Mouse (Mus musculus): ENCODE data around the gene Racgap1. TPM values are rescaled to one million over a fixed set of nuclear protein-coding genes. Genes with fewer than 3 reads are reported as not detected.

The Racgap1 gene
- polyA plus RNA-seq, 1 experiment from 2014 or later = 108 TPM

GRCm38 (mm10) chr15:99596056-99596687, 55.3 kb downstream of the Racgap1 start:
- no peak overlapping the region for H3K4me2 ChIP-seq (ENCODE audit: low read depth, severe bottlenecking)
- no peaks in the 10 kb centered on the region; the same call in 1 of the 2 replicates for H3K9me3 ChIP-seq (ENCODE audit: control insufficient read depth, low read length)
- ATAC-seq (ENCODE audit: insufficient number of reproducible peaks, low FRiP score, low TSS enrichment, low read depth) (peak; percentile 80), DNase-seq (ENCODE audit: low spot score) (peak; percentile 93)
- H3K4me1 ChIP-seq (ENCODE audit: control insufficient read depth, insufficient read depth, low read length) = no peaks in the 10 kb centered on the region
- no peaks in the 10 kb centered on the region for H3K36me3 ChIP-seq (ENCODE audit: control insufficient read depth, insufficient read depth, low read length)
- H3K27ac ChIP-seq (replicated peaks; ENCODE audit: low read depth, low read length) = no peak overlapping the region
- H3K27me3 ChIP-seq (ENCODE audit: control insufficient read depth, insufficient read depth, low read length) = peaks cover 45% of the 10 kb centered on the region
- WGBS = under 1% methylated on average over 7 of the region's 7 CpGs
- H3K4me3 ChIP-seq (ENCODE audit: low read depth, low read length) = no peak overlapping the region
- H3K9ac ChIP-seq (ENCODE audit: low read length) = no peak overlapping the region

GRCm38 (mm10) chr15:99594951-99595350, 56.5 kb downstream of the Racgap1 start:
- Histone ChIP-seq H3K4me2 (ENCODE audit: low read depth, severe bottlenecking) (no peak overlapping the region), H3K4me3 (ENCODE audit: low read depth, low read length) (no peak overlapping the region), H3K27ac (replicated peaks; ENCODE audit: low read depth, low read length) (no peak overlapping the region), H3K27me3 (ENCODE audit: control insufficient read depth, insufficient read depth, low read length) (peaks cover 51% of the 10 kb centered on the region), H3K9ac (ENCODE audit: low read length) (no peak overlapping the region), H3K4me1 (ENCODE audit: control insufficient read depth, insufficient read depth, low read length) (0 out of 2 replicates have a peak, but pooled peaks cover 5% of the 10 kb centered on the region), H3K9me3 (ENCODE audit: control insufficient read depth, low read length) (no peaks in the 10 kb centered on the region; the same call in 1 of the 2 replicates), H3K36me3 (ENCODE audit: control insufficient read depth, insufficient read depth, low read length) (no peaks in the 10 kb centered on the region)
- ATAC-seq (ENCODE audit: insufficient number of reproducible peaks, low FRiP score, low TSS enrichment, low read depth) (no peak), DNase-seq (ENCODE audit: low spot score) (no peak)
- 84% methylated on average over 10 of the region's 10 CpGs for WGBS

GRCm38 (mm10) chr15:99592877-99593276, 58.6 kb downstream of the Racgap1 start:
- WGBS = 80% methylated on average over 5 of the region's 5 CpGs

GRCm38 (mm10) chr15:99592177-99592576, 59.3 kb downstream of the Racgap1 start:
- Histone ChIP-seq H3K9me3 (ENCODE audit: control insufficient read depth, low read length) (no peaks in the 10 kb centered on the region; the same call in 1 of the 2 replicates), H3K27me3 (ENCODE audit: control insufficient read depth, insufficient read depth, low read length) (peaks cover 76% of the 10 kb centered on the region), H3K4me3 (ENCODE audit: low read depth, low read length) (no peak overlapping the region), H3K36me3 (ENCODE audit: control insufficient read depth, insufficient read depth, low read length) (no peaks in the 10 kb centered on the region), H3K9ac (ENCODE audit: low read length) (no peak overlapping the region), H3K27ac (replicated peaks; ENCODE audit: low read depth, low read length) (no peak overlapping the region), H3K4me2 (ENCODE audit: low read depth, severe bottlenecking) (no peak overlapping the region), H3K4me1 (ENCODE audit: control insufficient read depth, insufficient read depth, low read length) (0 out of 2 replicates have a peak, but pooled peaks cover 7% of the 10 kb centered on the region)
- no peak for ATAC-seq (ENCODE audit: insufficient number of reproducible peaks, low FRiP score, low TSS enrichment, low read depth)
- no peak for DNase-seq (ENCODE audit: low spot score)
- WGBS = 85% methylated on average over 8 of the region's 8 CpGs

More at GRCm38 (mm10) chr15:99592877-99593276, 58.6 kb downstream of the Racgap1 start:
- Histone ChIP-seq H3K27me3 (ENCODE audit: control insufficient read depth, insufficient read depth, low read length) (peaks cover 71% of the 10 kb centered on the region), H3K36me3 (ENCODE audit: control insufficient read depth, insufficient read depth, low read length) (no peaks in the 10 kb centered on the region), H3K4me2 (ENCODE audit: low read depth, severe bottlenecking) (no peak overlapping the region), H3K9ac (ENCODE audit: low read length) (no peak overlapping the region), H3K27ac (replicated peaks; ENCODE audit: low read depth, low read length) (no peak overlapping the region), H3K4me3 (ENCODE audit: low read depth, low read length) (no peak overlapping the region), H3K4me1 (ENCODE audit: control insufficient read depth, insufficient read depth, low read length) (0 out of 2 replicates have a peak, but pooled peaks cover 7% of the 10 kb centered on the region), H3K9me3 (ENCODE audit: control insufficient read depth, low read length) (no peaks in the 10 kb centered on the region; the same call in 1 of the 2 replicates)
- DNase-seq (ENCODE audit: low spot score) (no peak), ATAC-seq (ENCODE audit: insufficient number of reproducible peaks, low FRiP score, low TSS enrichment, low read depth) (no peak)

GRCm38 (mm10) chr15:99590429-99591084, 60.9 kb downstream of the Racgap1 start, which contains the start of gene Aqp5:
Gene Aqp5, plus strand, starts transcription at chr15:99590782.
- Histone ChIP-seq H3K36me3 (ENCODE audit: control insufficient read depth, insufficient read depth, low read length) (no peaks in the 10 kb centered on the region), H3K4me3 (ENCODE audit: low read depth, low read length) (peak within 1 kb of the TSS; percentile 32), H3K9me3 (ENCODE audit: control insufficient read depth, low read length) (no peaks in the 10 kb centered on the region), H3K27ac (replicated peaks; ENCODE audit: low read depth, low read length) (no peak within 1 kb of the TSS), H3K27me3 (ENCODE audit: control insufficient read depth, insufficient read depth, low read length) (peaks cover 93% of the 10 kb centered on the region), H3K9ac (ENCODE audit: low read length) (no peak within 1 kb of the TSS), H3K4me1 (ENCODE audit: control insufficient read depth, insufficient read depth, low read length) (0 out of 2 replicates have a peak, but pooled peaks cover 7% of the 10 kb centered on the region), H3K4me2 (ENCODE audit: low read depth, severe bottlenecking) (peak within 1 kb of the TSS; percentile 55)
- 1% methylated on average over 58 of the region's 83 CpGs for WGBS
- DNase-seq (ENCODE audit: low spot score) = peak; percentile 49
- no peak for ATAC-seq (ENCODE audit: insufficient number of reproducible peaks, low FRiP score, low TSS enrichment, low read depth)

GRCm38 (mm10) chr15:99589704-99590103, 61.8 kb downstream of the Racgap1 start:
- 22% methylated on average over 7 of the region's 7 CpGs for WGBS
- DNase-seq (ENCODE audit: low spot score) = no peak

GRCm38 (mm10) chr15:99589237-99589636, 62.2 kb downstream of the Racgap1 start:
- H3K27ac ChIP-seq (replicated peaks; ENCODE audit: low read depth, low read length) = no peak overlapping the region
- WGBS = 9% methylated on average over 9 of the region's 9 CpGs
- no peak for DNase-seq (ENCODE audit: low spot score)

More at GRCm38 (mm10) chr15:99589704-99590103, 61.8 kb downstream of the Racgap1 start:
- Histone ChIP-seq H3K27ac (replicated peaks; ENCODE audit: low read depth, low read length) (no peak overlapping the region), H3K27me3 (ENCODE audit: control insufficient read depth, insufficient read depth, low read length) (peaks cover 97% of the 10 kb centered on the region), H3K36me3 (ENCODE audit: control insufficient read depth, insufficient read depth, low read length) (no peaks in the 10 kb centered on the region), H3K9ac (ENCODE audit: low read length) (no peak overlapping the region), H3K4me3 (ENCODE audit: low read depth, low read length) (no peak overlapping the region), H3K4me1 (ENCODE audit: control insufficient read depth, insufficient read depth, low read length) (peaks cover 7% of the 10 kb centered on the region; the same call in 1 of the 2 replicates), H3K4me2 (ENCODE audit: low read depth, severe bottlenecking) (no peak overlapping the region), H3K9me3 (ENCODE audit: control insufficient read depth, low read length) (no peaks in the 10 kb centered on the region)
- ATAC-seq (ENCODE audit: insufficient number of reproducible peaks, low FRiP score, low TSS enrichment, low read depth) = no peak

GRCm38 (mm10) chr15:99586525-99586924, 64.9 kb downstream of the Racgap1 start:
- Histone ChIP-seq H3K36me3 (ENCODE audit: control insufficient read depth, insufficient read depth, low read length) (no peaks in the 10 kb centered on the region), H3K27ac (replicated peaks; ENCODE audit: low read depth, low read length) (no peak overlapping the region), H3K9ac (ENCODE audit: low read length) (no peak overlapping the region), H3K27me3 (ENCODE audit: control insufficient read depth, insufficient read depth, low read length) (peaks cover 95% of the 10 kb centered on the region), H3K4me1 (ENCODE audit: control insufficient read depth, insufficient read depth, low read length) (peaks cover 17% of the 10 kb centered on the region), H3K4me3 (ENCODE audit: low read depth, low read length) (no peak overlapping the region), H3K9me3 (ENCODE audit: control insufficient read depth, low read length) (no peaks in the 10 kb centered on the region), H3K4me2 (ENCODE audit: low read depth, severe bottlenecking) (no peak overlapping the region)
- no peak for ATAC-seq (ENCODE audit: insufficient number of reproducible peaks, low FRiP score, low TSS enrichment, low read depth)
- 88% methylated on average over 3 of the region's 3 CpGs for WGBS
- no peak for DNase-seq (ENCODE audit: low spot score)

More at GRCm38 (mm10) chr15:99589237-99589636, 62.2 kb downstream of the Racgap1 start:
- ATAC-seq (ENCODE audit: insufficient number of reproducible peaks, low FRiP score, low TSS enrichment, low read depth) = no peak
- peaks cover 97% of the 10 kb centered on the region for H3K27me3 ChIP-seq (ENCODE audit: control insufficient read depth, insufficient read depth, low read length)
- H3K4me2 ChIP-seq (ENCODE audit: low read depth, severe bottlenecking) = no peak overlapping the region
- no peaks in the 10 kb centered on the region for H3K9me3 ChIP-seq (ENCODE audit: control insufficient read depth, low read length)
- no peak overlapping the region for H3K9ac ChIP-seq (ENCODE audit: low read length)
- no peak overlapping the region for H3K4me3 ChIP-seq (ENCODE audit: low read depth, low read length)
- H3K36me3 ChIP-seq (ENCODE audit: control insufficient read depth, insufficient read depth, low read length) = no peaks in the 10 kb centered on the region
- peaks cover 12% of the 10 kb centered on the region; the same call in 1 of the 2 replicates for H3K4me1 ChIP-seq (ENCODE audit: control insufficient read depth, insufficient read depth, low read length)

Measured in limb, embryonic 11.5 days (tissue).